Mouse (Mus musculus) hindbrain, embryonic 12.5 days (tissue): Measurements from ENCODE around the gene Kcnip4. TPM values are rescaled to one million over a fixed set of nuclear protein-coding genes. Genes with fewer than 3 reads are reported as not detected.

Source experiments
- ATAC-seq: fragments of 200-750 bp; cut with Nextera tagmentation; 2 replicates; pipeline ENCODE4 v1.8.0; 2017; ENCODE audit warnings: moderate TSS enrichment; ENCODE audit not compliant: low FRiP score
- H3K27ac ChIP-seq: fragments of 300-500 bp; sonication (generic); 2 replicates; pipeline ENCODE4 v1.5.1; 2016; ENCODE audit warnings: mild to moderate bottlenecking
- H3K27me3 ChIP-seq: fragments of 300-500 bp; sonication (generic); 2 replicates; pipeline ENCODE4 v1.6.1; 2016; ENCODE audit warnings: mild to moderate bottlenecking
- H3K36me3 ChIP-seq: fragments of 300-500 bp; sonication (generic); 2 replicates; pipeline ENCODE4 v1.6.1; 2016; ENCODE audit warnings: mild to moderate bottlenecking
- H3K4me1 ChIP-seq: fragments of 300-500 bp; sonication (generic); 2 replicates; pipeline ENCODE4 v1.6.1; 2016
- H3K4me2 ChIP-seq: fragments of 300-500 bp; sonication (generic); replicated peaks from 2 replicates; pipeline ENCODE4 v1.6.1; 2016; ENCODE audit warnings: mild to moderate bottlenecking
- H3K4me3 ChIP-seq: fragments of 300-500 bp; sonication (generic); 2 replicates; pipeline ENCODE4 v1.5.1; 2016; ENCODE audit warnings: mild to moderate bottlenecking
- H3K9ac ChIP-seq: fragments of 300-500 bp; sonication (generic); 2 replicates; pipeline ENCODE4 v1.6.1; 2016; ENCODE audit warnings: mild to moderate bottlenecking, moderate library complexity
- H3K9me3 ChIP-seq: fragments of 300-500 bp; sonication (generic); replicated peaks from 2 replicates; pipeline ENCODE4 v1.6.1; 2016; ENCODE audit warnings: mild to moderate bottlenecking
- WGBS: fragments of 180-500 bp; shearing (Covaris S2); methylation state at CpG from one replicate; pipeline ENCODE4 v1.1.7; 2016; 5-methylcytosine and 5-hydroxymethylcytosine counted together
- polyA plus RNA-seq: library from polyadenylated mRNA; unstranded; fragments of >200 nt; fragmentation: Nextera tagmentation; extraction: Ambion mirVana; gene quantifications from 2 replicates; pipeline ENCODE4 v1.2.1, GENCODE M21; 2016

The Kcnip4 gene
- polyA plus RNA-seq, 1 experiment from 2014 or later = 4.8 TPM

DNA sequence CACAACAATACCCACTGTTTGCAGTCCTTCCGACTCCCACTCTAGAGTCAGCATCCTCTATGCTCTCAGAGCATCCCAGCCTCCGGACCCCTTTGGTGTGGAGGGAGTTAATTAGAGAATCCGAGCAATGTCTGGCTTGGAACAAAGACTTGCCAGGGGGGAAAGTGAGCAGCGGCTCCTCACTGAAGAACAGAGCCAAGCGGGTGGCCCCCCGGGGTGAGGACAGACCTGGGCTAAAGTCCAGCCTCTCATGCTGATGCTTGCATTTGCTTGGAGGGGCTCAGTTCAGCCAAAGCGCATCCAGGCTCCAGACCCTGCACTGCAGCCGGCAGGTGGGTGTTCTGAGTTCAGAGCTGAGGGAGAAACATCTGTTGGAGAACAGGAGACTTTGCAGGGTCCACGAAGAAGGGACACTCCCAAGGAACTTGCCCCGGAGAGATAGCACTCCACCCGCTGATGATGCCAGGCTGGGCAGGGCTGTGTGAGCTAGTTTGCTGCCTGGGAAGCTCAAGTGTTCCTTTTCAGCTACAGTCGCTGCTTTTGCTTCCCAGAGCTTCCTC, 925.1 kb downstream of the Kcnip4 start:
- peak overlapping the region; percentile 39 for H3K9ac ChIP-seq
- peaks cover 9% of the 10 kb centered on the region for H3K4me1 ChIP-seq
- no peaks in the 10 kb centered on the region for H3K27me3 ChIP-seq
- H3K4me3 ChIP-seq = peak overlapping the region; percentile 28
- H3K4me2 ChIP-seq = peak overlapping the region; percentile 54
- H3K9me3 ChIP-seq = no peaks in the 10 kb centered on the region
- no peak overlapping the region for H3K27ac ChIP-seq
- ATAC-seq = peak; percentile 73
- no peaks in the 10 kb centered on the region for H3K36me3 ChIP-seq
- 1% methylated on average over 12 of the region's 12 CpGs for WGBS

DNA sequence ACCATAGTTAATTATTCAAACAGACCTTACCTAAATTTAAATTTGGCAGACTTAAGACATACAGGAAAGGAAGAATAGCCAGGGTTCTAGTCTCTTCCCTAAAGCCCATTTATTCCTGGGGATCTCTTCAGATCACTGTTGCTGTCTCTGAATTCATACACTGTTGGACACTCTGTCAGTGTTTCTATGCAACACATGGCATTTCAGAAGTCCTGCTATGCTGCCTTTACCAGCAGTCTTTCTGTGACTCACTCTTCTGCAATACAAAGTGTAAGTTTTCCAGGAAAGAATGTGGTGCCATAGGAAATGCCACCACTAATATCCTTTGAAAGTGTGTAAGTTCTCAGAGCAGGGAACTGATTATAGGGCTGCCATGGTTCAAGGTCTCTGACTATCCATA, 936.7 kb downstream of the Kcnip4 start:
- no peak for ATAC-seq
- Histone ChIP-seq H3K4me1 (no peaks in the 10 kb centered on the region), H3K4me2 (no peak overlapping the region), H3K27ac (no peak overlapping the region), H3K27me3 (no peaks in the 10 kb centered on the region), H3K36me3 (no peaks in the 10 kb centered on the region), H3K9me3 (no peaks in the 10 kb centered on the region), H3K4me3 (no peak overlapping the region), H3K9ac (no peak overlapping the region)

GRCm38 (mm10) chr5:48583431-48583830, 941.3 kb downstream of the Kcnip4 start:
- H3K27ac ChIP-seq = no peak overlapping the region
- H3K36me3 ChIP-seq = no peaks in the 10 kb centered on the region
- H3K9me3 ChIP-seq = no peaks in the 10 kb centered on the region
- no peak overlapping the region for H3K4me3 ChIP-seq
- no peak for ATAC-seq
- WGBS = 53% methylated on average over 1 of the region's 1 CpGs
- no peaks in the 10 kb centered on the region for H3K4me1 ChIP-seq
- H3K27me3 ChIP-seq = no peaks in the 10 kb centered on the region
- H3K4me2 ChIP-seq = no peak overlapping the region
- H3K9ac ChIP-seq = no peak overlapping the region

DNA sequence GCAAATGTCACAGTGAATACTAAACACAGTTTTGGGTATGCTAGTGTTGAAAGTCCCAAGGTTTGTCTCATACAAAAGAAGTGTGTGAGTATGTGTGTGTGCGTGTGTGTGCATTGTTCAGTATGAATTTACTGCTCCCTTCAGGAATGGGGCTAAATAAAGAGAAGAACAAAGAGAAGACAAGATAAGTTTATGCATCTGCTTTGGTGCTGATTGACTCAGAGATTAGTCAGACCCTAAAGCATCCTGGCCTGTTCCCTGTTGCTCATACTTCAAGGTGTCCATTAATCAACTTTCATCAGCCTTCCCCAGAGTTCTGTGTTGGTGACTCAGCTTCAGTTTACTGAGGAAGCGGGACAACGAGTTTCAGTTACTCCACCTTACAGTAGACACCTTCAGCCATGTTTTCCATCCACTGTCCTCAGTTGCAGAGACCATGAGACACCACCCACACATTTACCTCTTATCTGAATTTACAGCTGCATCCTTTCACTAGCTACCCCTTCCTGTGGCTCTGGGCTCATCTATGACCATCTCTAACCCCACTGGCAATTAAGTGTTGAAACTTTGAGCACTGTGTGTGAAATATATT, 960.6 kb downstream of the Kcnip4 start:
- Histone ChIP-seq H3K36me3 (no peaks in the 10 kb centered on the region), H3K9me3 (no peaks in the 10 kb centered on the region), H3K4me1 (no peaks in the 10 kb centered on the region), H3K27ac (no peak overlapping the region), H3K27me3 (no peaks in the 10 kb centered on the region), H3K4me3 (no peak overlapping the region), H3K9ac (no peak overlapping the region), H3K4me2 (no peak overlapping the region)
- WGBS = 83% methylated on average over 3 of the region's 3 CpGs
- ATAC-seq = no peak

GRCm38 (mm10) chr5:48551753-48552152, 973.0 kb downstream of the Kcnip4 start:
- Histone ChIP-seq H3K9me3 (no peaks in the 10 kb centered on the region), H3K36me3 (no peaks in the 10 kb centered on the region), H3K9ac (no peak overlapping the region), H3K4me2 (no peak overlapping the region), H3K4me1 (no peaks in the 10 kb centered on the region), H3K27ac (no peak overlapping the region), H3K4me3 (no peak overlapping the region), H3K27me3 (no peaks in the 10 kb centered on the region)
- WGBS = 90% methylated on average over 4 of the region's 4 CpGs
- no peak for ATAC-seq

DNA sequence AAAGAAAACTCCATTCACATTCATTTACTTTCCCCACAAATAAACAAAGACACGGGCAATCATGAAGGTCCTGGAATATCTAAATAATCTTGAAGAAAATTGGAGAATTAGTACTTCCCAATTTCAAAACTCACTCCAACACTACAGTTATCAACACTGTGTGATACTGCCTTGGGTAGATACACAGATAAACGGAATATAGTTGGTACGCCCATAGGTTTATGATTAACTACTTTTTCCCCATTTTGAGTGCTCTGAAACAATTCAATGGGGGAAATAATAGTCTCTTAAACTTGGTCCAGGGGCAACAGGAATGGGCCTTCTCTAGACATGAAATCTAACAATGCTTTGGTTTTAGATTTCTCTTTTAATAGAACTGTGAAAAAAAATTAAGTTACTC, 978.9 kb downstream of the Kcnip4 start:
- no peak overlapping the region for H3K4me3 ChIP-seq
- no peaks in the 10 kb centered on the region for H3K9me3 ChIP-seq
- H3K9ac ChIP-seq = no peak overlapping the region
- H3K36me3 ChIP-seq = no peaks in the 10 kb centered on the region
- WGBS = 90% methylated on average over 3 of the region's 3 CpGs
- no peak overlapping the region for H3K4me2 ChIP-seq
- 0 out of 2 replicates have a peak, but pooled peaks cover 3% of the 10 kb centered on the region for H3K4me1 ChIP-seq
- H3K27me3 ChIP-seq = no peaks in the 10 kb centered on the region
- no peak overlapping the region for H3K27ac ChIP-seq
- ATAC-seq = no peak

DNA sequence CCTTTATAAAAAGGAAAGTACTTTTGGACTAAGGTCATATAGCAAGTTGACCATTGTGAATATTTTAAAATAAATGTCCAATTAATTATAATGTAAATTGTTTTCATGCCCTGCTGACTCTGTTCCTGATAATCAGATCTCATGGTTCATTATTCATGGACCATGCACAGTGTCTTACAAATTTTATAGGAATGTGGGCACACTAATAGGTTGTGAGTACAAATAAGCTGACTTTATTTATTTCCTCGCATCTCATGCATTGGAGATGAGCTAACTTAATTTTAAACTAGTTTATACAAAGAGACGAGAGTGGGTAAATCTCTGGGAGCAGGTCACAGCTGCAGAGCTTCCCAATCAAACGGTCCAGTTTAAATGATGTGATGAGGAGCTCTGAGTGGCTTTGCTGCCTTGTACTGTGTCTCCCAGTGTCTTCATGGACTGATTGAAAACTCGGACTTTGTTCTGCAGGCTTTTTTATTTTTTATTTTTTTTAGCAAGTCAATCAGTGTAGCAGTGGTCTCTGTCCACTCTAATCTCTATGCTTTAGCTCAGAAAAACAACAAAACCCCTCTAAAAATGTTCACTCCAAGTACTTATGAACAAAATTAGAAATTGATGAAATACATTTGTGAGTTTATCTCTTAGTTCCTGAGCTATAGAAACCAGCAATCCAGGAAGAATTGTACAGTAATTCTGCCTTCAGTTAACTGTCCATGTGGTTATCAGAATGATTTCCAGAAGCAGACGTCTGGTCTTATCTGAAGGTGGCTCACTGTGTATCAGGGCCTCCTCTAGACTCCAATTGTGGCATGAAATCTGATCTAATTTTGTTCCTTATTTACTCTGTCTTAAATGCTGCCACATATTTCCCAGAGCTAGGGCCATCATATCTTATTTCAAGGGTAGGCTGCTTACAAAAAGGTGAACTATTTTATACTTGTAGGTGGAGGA, 979.6 kb downstream of the Kcnip4 start:
- Histone ChIP-seq H3K36me3 (no peaks in the 10 kb centered on the region), H3K4me3 (no peak overlapping the region), H3K27me3 (no peaks in the 10 kb centered on the region), H3K9ac (no peak overlapping the region), H3K4me2 (no peak overlapping the region), H3K9me3 (no peaks in the 10 kb centered on the region), H3K4me1 (0 out of 2 replicates have a peak, but pooled peaks cover 3% of the 10 kb centered on the region), H3K27ac (no peak overlapping the region)
- peak; percentile 92 for ATAC-seq
- 32% methylated on average over 5 of the region's 5 CpGs for WGBS

DNA sequence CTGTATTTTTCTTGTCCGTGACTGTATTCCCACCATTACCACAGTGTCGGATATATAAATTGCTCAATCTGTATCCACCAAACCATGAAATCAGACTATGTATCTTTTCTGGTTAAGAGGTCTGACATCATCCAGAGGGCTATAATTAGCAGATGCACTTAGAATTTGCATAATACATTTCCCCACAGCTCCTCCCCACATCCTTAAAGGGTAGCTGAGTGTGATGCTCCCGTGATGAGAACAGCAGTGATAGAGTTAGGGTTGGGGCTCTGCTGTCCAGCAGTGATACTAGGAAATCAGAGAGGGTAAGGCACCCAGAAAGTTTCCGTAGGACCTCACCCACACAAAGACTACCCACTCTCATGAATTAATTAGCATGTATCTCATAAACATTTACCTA, 1006.7 kb downstream of the Kcnip4 start:
- no peak overlapping the region for H3K4me3 ChIP-seq
- H3K36me3 ChIP-seq = no peaks in the 10 kb centered on the region
- H3K4me2 ChIP-seq = no peak overlapping the region
- H3K9ac ChIP-seq = no peak overlapping the region
- 82% methylated on average over 4 of the region's 4 CpGs for WGBS
- no peaks in the 10 kb centered on the region for H3K4me1 ChIP-seq
- no peak overlapping the region for H3K27ac ChIP-seq
- H3K9me3 ChIP-seq = no peaks in the 10 kb centered on the region
- H3K27me3 ChIP-seq = no peaks in the 10 kb centered on the region
- ATAC-seq = peak; percentile 63; the same call in 1 of the 2 replicates

DNA sequence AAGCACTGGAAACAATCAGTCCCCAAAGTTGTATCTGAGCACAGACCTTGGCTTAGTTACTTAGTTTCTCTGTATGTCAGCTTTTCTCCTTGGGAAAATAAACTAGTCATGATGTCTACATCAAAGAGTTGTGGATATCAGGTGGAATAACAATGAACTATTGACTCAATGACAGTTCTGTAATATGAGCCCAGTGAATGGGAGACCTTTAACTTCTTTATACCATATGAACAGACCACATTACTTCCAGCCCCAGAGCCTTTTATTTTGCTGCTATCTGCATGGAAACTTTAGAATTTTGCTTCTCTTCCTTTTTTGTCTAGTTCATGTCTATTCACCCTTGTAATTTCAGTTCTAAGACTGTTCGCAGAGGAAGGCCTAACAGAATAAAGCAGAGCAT, 1011.4 kb downstream of the Kcnip4 start:
- H3K36me3 ChIP-seq = no peaks in the 10 kb centered on the region
- H3K4me2 ChIP-seq = no peak overlapping the region
- H3K27me3 ChIP-seq = no peaks in the 10 kb centered on the region
- no peak for ATAC-seq
- H3K4me3 ChIP-seq = no peak overlapping the region
- no peaks in the 10 kb centered on the region for H3K4me1 ChIP-seq
- 38% methylated on average over 1 of the region's 1 CpGs for WGBS
- no peak overlapping the region for H3K9ac ChIP-seq
- no peaks in the 10 kb centered on the region for H3K9me3 ChIP-seq
- no peak overlapping the region for H3K27ac ChIP-seq

DNA sequence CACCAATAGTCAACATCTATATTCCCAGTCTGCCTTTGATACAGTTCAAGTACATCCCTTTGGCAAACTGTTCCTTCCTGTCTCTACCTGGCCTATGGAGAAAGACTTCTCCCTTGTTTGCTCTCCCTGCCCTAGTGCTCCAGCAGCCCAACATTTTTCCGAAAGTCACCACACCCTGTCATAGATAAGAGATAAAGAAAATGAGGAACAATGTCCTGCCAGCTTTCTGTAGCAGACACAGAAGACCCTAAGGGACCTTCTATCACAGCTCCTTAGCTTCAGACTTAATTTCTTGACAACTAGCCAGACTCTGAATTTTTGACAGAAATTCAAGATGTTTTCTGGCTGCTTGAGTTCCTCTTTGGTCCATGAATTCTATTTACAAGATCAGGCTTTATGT, 1013.4 kb downstream of the Kcnip4 start:
- Histone ChIP-seq H3K36me3 (no peaks in the 10 kb centered on the region), H3K4me3 (no peak overlapping the region), H3K9ac (no peak overlapping the region), H3K9me3 (no peaks in the 10 kb centered on the region), H3K27me3 (no peaks in the 10 kb centered on the region), H3K27ac (no peak overlapping the region), H3K4me1 (no peaks in the 10 kb centered on the region), H3K4me2 (no peak overlapping the region)
- WGBS = 78% methylated on average over 1 of the region's 1 CpGs
- ATAC-seq = no peak

DNA sequence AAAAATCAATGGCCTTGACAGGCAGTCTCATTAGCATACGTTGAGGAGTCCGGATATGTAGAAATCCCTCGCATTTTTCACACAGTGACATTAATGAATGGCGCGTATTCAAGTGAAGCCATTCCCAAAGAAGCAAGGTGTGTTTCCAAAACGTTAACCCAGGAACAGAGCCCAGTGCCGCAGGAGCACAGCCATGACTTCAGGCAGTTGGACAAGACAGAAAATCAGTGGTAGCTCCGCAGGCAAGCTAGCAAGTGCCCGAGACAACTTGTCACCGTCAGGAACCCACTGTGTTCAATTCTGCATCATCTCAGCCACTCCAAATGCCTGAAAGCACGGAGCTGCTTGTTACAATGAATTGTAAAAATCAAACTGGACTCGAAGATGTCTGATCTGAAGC, 1014.5 kb downstream of the Kcnip4 start:
- H3K4me2 ChIP-seq = no peak overlapping the region
- H3K9me3 ChIP-seq = no peaks in the 10 kb centered on the region
- no peak overlapping the region for H3K27ac ChIP-seq
- H3K9ac ChIP-seq = no peak overlapping the region
- H3K4me3 ChIP-seq = no peak overlapping the region
- H3K36me3 ChIP-seq = no peaks in the 10 kb centered on the region
- no peaks in the 10 kb centered on the region for H3K27me3 ChIP-seq
- no peaks in the 10 kb centered on the region for H3K4me1 ChIP-seq
- ATAC-seq = no peak
- 71% methylated on average over 12 of the region's 12 CpGs for WGBS

GRCm38 (mm10) chr5:48509194-48509930, 1015.3 kb downstream of the Kcnip4 start:
- no peaks in the 10 kb centered on the region for H3K4me1 ChIP-seq
- no peak for ATAC-seq
- 72% methylated on average over 18 of the region's 18 CpGs for WGBS
- H3K27me3 ChIP-seq = no peaks in the 10 kb centered on the region
- no peak overlapping the region for H3K4me2 ChIP-seq
- H3K9ac ChIP-seq = no peak overlapping the region
- H3K36me3 ChIP-seq = no peaks in the 10 kb centered on the region
- no peaks in the 10 kb centered on the region for H3K9me3 ChIP-seq
- H3K4me3 ChIP-seq = no peak overlapping the region
- H3K27ac ChIP-seq = no peak overlapping the region
